8 mouse cellular contexts compared by ENCODE assay signal in genomic region chr11:61022550-61023391, GRCm38 (mm10). TPM values are rescaled to one million over a fixed set of nuclear protein-coding genes. Genes with fewer than 3 reads are reported as not detected.
A peak's percentile ranks its signal among the peaks of the same experiment; 100 is the strongest.
DNase-seq lines count a peak whose midpoint lies in the region; TF ChIP-seq lines count a peak whose summit lies in the region.

TSS of gene Kcnj12 (plus strand) at chr11:61022564.

- H3K4me3 ChIP-seq in left cerebral cortex, adult 2 months = peak within 1 kb of the TSS; percentile 62
- H3K4me3 ChIP-seq in limb, embryonic 10.5 days = peak within 1 kb of the TSS; percentile 64
- H3K4me3 ChIP-seq in small intestine, adult 2 months (ENCODE audit: low read depth, low read length) = peak within 1 kb of the TSS; percentile 49

- H3K27ac ChIP-seq in left cerebral cortex, adult 2 months = peak within 1 kb of the TSS; percentile 81
- peak within 1 kb of the TSS; percentile 66 for H3K27ac ChIP-seq in limb, embryonic 10.5 days
- H3K27ac ChIP-seq in small intestine, adult 2 months (ENCODE audit: insufficient read depth, low read depth, low read length) = no peak within 1 kb of the TSS

- TF ChIP-seq CTCF in left cerebral cortex, adult 2 months (IDR thresholded peaks at IDR 0.05) = no peak
- TF ChIP-seq CTCF in small intestine, adult 2 months (IDR thresholded peaks at IDR 0.05; ENCODE audit: extremely low read depth, insufficient read length, insufficient replicate concordance, low read depth, low read length) = no peak

- WGBS in limb, embryonic 10.5 days = under 1% methylated on average over 81 of the region's 81 CpGs
- 2% methylated on average over 80 of the region's 81 CpGs for WGBS in small intestine, adult 2 months

- DNase-seq in left cerebral cortex, adult 2 months (ENCODE audit: extremely low spot score in 1 of 2, low spot score in 2 of 2) = peak in 1 of 2 experiments; percentile 27
- no peak for DNase-seq in left cerebral cortex, postnatal 10 days (ENCODE audit: extremely low spot score in 1 of 2, low spot score in 2 of 2)
- DNase-seq in cerebellum, postnatal 25 days = peak; percentile 70 to 71
- DNase-seq in heart, adult 8-10 months (ENCODE audit: low spot score) = no peak
- peak; percentile 58 for DNase-seq in limb, embryonic 10.5 days (ENCODE audit: low spot score)
- no peak for DNase-seq in adrenal gland, postnatal 4 days (ENCODE audit: low spot score in 2 of 2)
- no peak for DNase-seq in thymus, postnatal 14 days

- no peak for TF ChIP-seq POLR2A in small intestine, adult 2 months (IDR thresholded peaks at IDR 0.05; ENCODE audit: low read depth, low read length)

- peaks cover 97% of the 10 kb centered on the region for H3K27me3 ChIP-seq in limb, embryonic 10.5 days (ENCODE audit: low read depth, poor library complexity, severe bottlenecking)
- peaks cover 24% of the 10 kb centered on the region for H3K27me3 ChIP-seq in small intestine, adult 2 months (ENCODE audit: control insufficient read depth, insufficient read depth, low read length)

- no peaks in the 10 kb centered on the region for H3K9me3 ChIP-seq in limb, embryonic 10.5 days (replicated peaks)

- no peaks in the 10 kb centered on the region for H3K36me3 ChIP-seq in limb, embryonic 10.5 days
- H3K36me3 ChIP-seq in small intestine, adult 2 months (ENCODE audit: control insufficient read depth, insufficient read depth, low read length) = no peaks in the 10 kb centered on the region

- intact Hi-C loops in left cerebral cortex, adult 2 months (cut with DNase I) = loop anchor here (1.0 kb wide), 1 partner anchor 47 kb away; no protein-coding TSS in a partner anchor
- intact Hi-C loops in left cerebral cortex, postnatal 10 days (cut with DNase I) = no loop called here

- H3K4me1 ChIP-seq in limb, embryonic 10.5 days = peaks cover 49% of the 10 kb centered on the region
- no peaks in the 10 kb centered on the region for H3K4me1 ChIP-seq in small intestine, adult 2 months (ENCODE audit: control insufficient read depth, insufficient read depth, insufficient read length, low read length)

RNA-seq across cellular contexts. Expression of gene Kcnj12, which starts in this region (rescaled TPM):
- total RNA-seq in left cerebral cortex, adult 2 months (2021) = 10 to 100 TPM; 19.0 to 19.2 TPM
- 1 to 10 TPM; 8.2 to 8.3 TPM for total RNA-seq in left cerebral cortex, postnatal 10 days (2021)
- total RNA-seq in heart, adult 8-10 months (2022) = 10 to 100 TPM; 23.1 to 32.7 (median 25.0) TPM
- polyA plus RNA-seq in limb, embryonic 10.5 days (2016; fragmentation: Nextera tagmentation; extraction: Ambion mirVana) = 0.11 and 0.25 TPM in 2 replicates
- 0.81 and 1.0 TPM in 2 replicates for polyA plus RNA-seq in small intestine, adult 2 months (2012; rRNA removed)
- 1 to 10 TPM; 3.5 to 3.6 TPM for total RNA-seq in adrenal gland, postnatal 4 days (2021)

Comparison
In these comparisons a context has a peak if more than half of its experiments do, and no peak if none do; other contexts are left out.
1. Peak in DNase-seq, H3K4me3 ChIP-seq and H3K27ac ChIP-seq in limb, embryonic 10.5 days; RNA of the gene not detected or under 1 TPM.
2. DNase-seq: peak in cerebellum, postnatal 25 days (2 of 2); none in left cerebral cortex, postnatal 10 days (0 of 2), heart, adult 8-10 months (single experiment), adrenal gland, postnatal 4 days (0 of 2) and thymus, postnatal 14 days (single experiment).
3. Peak in every context shown above with its lines, with median percentiles within 50 percentile points of each other: H3K4me3 ChIP-seq.